Mouse (Mus musculus) CH12.LX (cell line): Measurements from ENCODE around the gene Rem1.

Source experiments
- CTCF ChIP-seq, 2 experiments: IDR thresholded peaks in 1 of 2; conservative IDR thresholded peaks in 1 of 2; 2 replicates each; pipeline ENCODE4 v1.5.1; 2011 to 2012; ENCODE audit warnings: low read depth in 2 of 2, low read length in 2 of 2, improper control_type of control experiment in 1 of 2, inconsistent platforms in 1 of 2, mild to moderate bottlenecking in 1 of 2, moderate library complexity in 1 of 2
- KAT2A ChIP-seq: IDR thresholded peaks from 2 replicates; pipeline ENCODE4 v1.6.1; 2012; ENCODE audit warnings: low read length, improper control_type of control experiment, inconsistent platforms; ENCODE audit not compliant: insufficient replicate concordance
- NELFE ChIP-seq: IDR thresholded peaks from 2 replicates; pipeline ENCODE4 v1.6.1; 2011; ENCODE audit warnings: low read depth, low read length, improper control_type of control experiment
- POLR2AphosphoS2 ChIP-seq: IDR thresholded peaks from 2 replicates; pipeline ENCODE4 v1.6.1; 2011; ENCODE audit warnings: low read depth, low read length, improper control_type of control experiment

GRCm38 (mm10) chr2:152661163-152661562 lies 34.4 kb downstream of the Rem1 start:
- TF ChIP-seq POLR2AphosphoS2 (no peak), CTCF (conservative IDR thresholded peaks at IDR 0.05 in 1 of 2, IDR thresholded peaks at IDR 0.05 in 1 of 2; ENCODE audit: low read depth in 2 of 2, low read length in 2 of 2) (no peak), KAT2A (no peak), NELFE (no peak)
